Mouse (Mus musculus) CH12.LX (cell line): ENCODE results near the gene Trex1. TPM values are rescaled to one million over a fixed set of nuclear protein-coding genes. Genes with fewer than 3 reads are reported as not detected.
A peak's percentile ranks its signal among the peaks of the same experiment; 100 is the strongest.

Source experiments
- DNase-seq: peaks from one replicate; pipeline ENCODE4 v3.0.0-alpha.2; 2013; ENCODE audit errors: extremely low read depth
- H3K27ac ChIP-seq: 2 replicates; pipeline ENCODE4 v1.5.1; 2012; ENCODE audit warnings: low read depth, mild to moderate bottlenecking, control low read depth, moderate library complexity; ENCODE audit not compliant: insufficient read depth
- H3K27me3 ChIP-seq: replicated peaks from 2 replicates; pipeline ENCODE3; 2012; ENCODE audit warnings: inconsistent platforms
- H3K36me3 ChIP-seq, 2 experiments: replicated peaks in 1 of 2; 2 replicates each; pipeline versions ENCODE3 to v1.6.1; 2012; ENCODE audit warnings: inconsistent platforms in 1 of 2, low read length in 1 of 2, mild to moderate bottlenecking in 1 of 2, mixed read lengths in 1 of 2, moderate library complexity in 1 of 2; ENCODE audit not compliant: control insufficient read depth in 1 of 2, insufficient read depth in 1 of 2
- H3K4me1 ChIP-seq, 2 experiments: 2 replicates each; pipeline ENCODE4 v1.6.1; 2012; ENCODE audit warnings: inconsistent platforms in 1 of 2, moderate library complexity in 1 of 2; ENCODE audit not compliant: insufficient read depth in 2 of 2, control insufficient read depth in 1 of 2
- H3K4me2 ChIP-seq: 2 replicates; pipeline ENCODE4 v1.6.1; 2012; ENCODE audit warnings: low read depth, mild to moderate bottlenecking, control low read depth; ENCODE audit not compliant: poor library complexity, insufficient read depth, severe bottlenecking
- H3K4me3 ChIP-seq, 3 experiments: fragments of 150-350 bp in 1 of 3; sonication (generic) in 1 of 3; replicated peaks in 1 of 3; 2 replicates each; pipeline versions ENCODE3 to v1.5.1; 2011 to 2012; ENCODE audit warnings: low read depth in 2 of 3, low read length in 2 of 3, mild to moderate bottlenecking in 2 of 3, moderate library complexity in 2 of 3, control low read depth in 1 of 3, improper control_type of control experiment in 1 of 3, inconsistent platforms in 1 of 3, mixed read lengths in 1 of 3; ENCODE audit not compliant: poor library complexity in 1 of 3
- H3K79me2 ChIP-seq: replicated peaks from 2 replicates; pipeline ENCODE4 v1.6.1; 2012; ENCODE audit warnings: mild to moderate bottlenecking, moderate library complexity; ENCODE audit not compliant: control insufficient read depth, poor library complexity, insufficient read depth, severe bottlenecking; ENCODE audit errors: extremely low read depth
- H3K9ac ChIP-seq: 2 replicates; pipeline ENCODE4 v1.6.1; 2012; ENCODE audit warnings: low read depth, mild to moderate bottlenecking, control low read depth, moderate library complexity; ENCODE audit not compliant: insufficient read depth
- H3K9me3 ChIP-seq: replicated peaks from 2 replicates; pipeline ENCODE3; 2012; ENCODE audit warnings: low read length, inconsistent platforms, mixed read lengths
- BHLHE40 ChIP-seq: IDR thresholded peaks from 2 replicates; pipeline ENCODE4 v1.6.1; 2011; ENCODE audit warnings: mild to moderate bottlenecking, low read depth, low read length, improper control_type of control experiment
- CHD1 ChIP-seq: IDR thresholded peaks from 2 replicates; pipeline ENCODE4 v1.6.1; 2012; ENCODE audit warnings: low read depth, low read length, improper control_type of control experiment, inconsistent platforms
- CHD2 ChIP-seq: IDR thresholded peaks from 2 replicates; pipeline ENCODE4 v1.6.1; 2011; ENCODE audit warnings: low read length, improper control_type of control experiment
- CTCF ChIP-seq, 2 experiments: IDR thresholded peaks in 1 of 2; conservative IDR thresholded peaks in 1 of 2; 2 replicates each; pipeline ENCODE4 v1.5.1; 2011 to 2012; ENCODE audit warnings: low read depth in 2 of 2, low read length in 2 of 2, improper control_type of control experiment in 1 of 2, inconsistent platforms in 1 of 2, mild to moderate bottlenecking in 1 of 2, moderate library complexity in 1 of 2
- E2F4 ChIP-seq: IDR thresholded peaks from 2 replicates; pipeline ENCODE4 v1.6.1; 2011; ENCODE audit warnings: low read depth, low read length, improper control_type of control experiment; ENCODE audit not compliant: insufficient replicate concordance
- ELF1 ChIP-seq: IDR thresholded peaks from 2 replicates; pipeline ENCODE4 v1.6.1; 2014; ENCODE audit warnings: low read depth, mild to moderate bottlenecking, inconsistent platforms, low read length, improper control_type of control experiment
- EP300 ChIP-seq: IDR thresholded peaks from 2 replicates; pipeline ENCODE4 v1.6.1; 2011; ENCODE audit warnings: low read length, improper control_type of control experiment
- ETS1 ChIP-seq: conservative IDR thresholded peaks from 2 replicates; pipeline ENCODE4 v1.6.1; 2012; ENCODE audit warnings: low read depth, mild to moderate bottlenecking, inconsistent platforms, low read length, improper control_type of control experiment, moderate library complexity
- GABPA ChIP-seq: IDR thresholded peaks from 2 replicates; pipeline ENCODE4 v1.6.1; 2012; ENCODE audit warnings: low read depth, low read length, improper control_type of control experiment, inconsistent platforms; ENCODE audit not compliant: insufficient replicate concordance
- HCFC1 ChIP-seq: IDR thresholded peaks from 2 replicates; pipeline ENCODE4 v1.6.1; 2012; ENCODE audit warnings: low read depth, mild to moderate bottlenecking, inconsistent platforms, low read length, improper control_type of control experiment
- IRF4 ChIP-seq: IDR thresholded peaks from 2 replicates; pipeline ENCODE4 v1.6.1; 2014; ENCODE audit warnings: low read depth, mild to moderate bottlenecking, inconsistent platforms, low read length, improper control_type of control experiment
- JUN ChIP-seq: IDR thresholded peaks from 2 replicates; pipeline ENCODE4 v1.6.1; 2011; ENCODE audit warnings: low read depth, mild to moderate bottlenecking, low read length, improper control_type of control experiment, moderate library complexity; ENCODE audit not compliant: insufficient read depth
- JUND ChIP-seq: conservative IDR thresholded peaks from 2 replicates; pipeline ENCODE4 v1.6.1; 2011; ENCODE audit warnings: low read depth, low read length, improper control_type of control experiment
- KAT2A ChIP-seq: IDR thresholded peaks from 2 replicates; pipeline ENCODE4 v1.6.1; 2012; ENCODE audit warnings: low read length, improper control_type of control experiment, inconsistent platforms; ENCODE audit not compliant: insufficient replicate concordance
- MAFK ChIP-seq: IDR thresholded peaks from 2 replicates; pipeline ENCODE4 v1.6.1; 2011; ENCODE audit warnings: low read length, improper control_type of control experiment; ENCODE audit not compliant: insufficient replicate concordance
- MAX ChIP-seq: IDR thresholded peaks from 2 replicates; pipeline ENCODE4 v1.6.1; 2011; ENCODE audit warnings: low read length, improper control_type of control experiment
- MAZ ChIP-seq: IDR thresholded peaks from 2 replicates; pipeline ENCODE4 v1.6.1; 2012; ENCODE audit warnings: low read depth, mild to moderate bottlenecking, inconsistent platforms, low read length, improper control_type of control experiment, moderate library complexity
- MEF2A ChIP-seq: IDR thresholded peaks from 2 replicates; pipeline ENCODE4 v1.6.1; 2014; ENCODE audit warnings: low read depth, mild to moderate bottlenecking, inconsistent platforms, low read length, improper control_type of control experiment, borderline replicate concordance
- MXI1 ChIP-seq: IDR thresholded peaks from 2 replicates; pipeline ENCODE4 v1.6.1; 2011; ENCODE audit warnings: mild to moderate bottlenecking, low read depth, low read length, improper control_type of control experiment
- MYC ChIP-seq: IDR thresholded peaks from 2 replicates; pipeline ENCODE4 v1.6.1; 2011; ENCODE audit warnings: low read depth, mild to moderate bottlenecking, improper control_type of control experiment, low read length
- NELFE ChIP-seq: IDR thresholded peaks from 2 replicates; pipeline ENCODE4 v1.6.1; 2011; ENCODE audit warnings: low read depth, low read length, improper control_type of control experiment
- NRF1 ChIP-seq: IDR thresholded peaks from 2 replicates; pipeline ENCODE4 v1.6.1; 2014; ENCODE audit warnings: low read depth, mild to moderate bottlenecking, inconsistent platforms, low read length, improper control_type of control experiment, moderate library complexity
- PAX5 ChIP-seq: IDR thresholded peaks from 2 replicates; pipeline ENCODE4 v1.6.1; 2012; ENCODE audit warnings: low read length, inconsistent platforms, mixed read lengths
- POLR2A ChIP-seq: IDR thresholded peaks from 2 replicates; pipeline ENCODE4 v1.6.1; 2011; ENCODE audit warnings: low read depth, mild to moderate bottlenecking, improper control_type of control experiment, low read length
- POLR2AphosphoS2 ChIP-seq: IDR thresholded peaks from 2 replicates; pipeline ENCODE4 v1.6.1; 2011; ENCODE audit warnings: low read depth, low read length, improper control_type of control experiment
- RAD21 ChIP-seq: IDR thresholded peaks from 2 replicates; pipeline ENCODE4 v1.6.1; 2011; ENCODE audit warnings: low read depth, mild to moderate bottlenecking, low read length, improper control_type of control experiment, moderate library complexity
- RCOR1 ChIP-seq: conservative IDR thresholded peaks from 2 replicates; pipeline ENCODE4 v1.6.1; 2012; ENCODE audit warnings: low read depth, mild to moderate bottlenecking, inconsistent platforms, low read length, improper control_type of control experiment
- SIN3A ChIP-seq: IDR thresholded peaks from 2 replicates; pipeline ENCODE4 v1.6.1; 2012; ENCODE audit warnings: low read length, improper control_type of control experiment, inconsistent platforms
- SMC3 ChIP-seq: IDR thresholded peaks from 2 replicates; pipeline ENCODE4 v1.6.1; 2011; ENCODE audit warnings: low read depth, low read length, improper control_type of control experiment
- TBP ChIP-seq: conservative IDR thresholded peaks from 2 replicates; pipeline ENCODE4 v1.6.1; 2011; ENCODE audit warnings: low read depth, low read length, improper control_type of control experiment
- TCF12 ChIP-seq: IDR thresholded peaks from 2 replicates; pipeline ENCODE4 v1.6.1; 2014; ENCODE audit warnings: low read depth, mild to moderate bottlenecking, inconsistent platforms, low read length, improper control_type of control experiment
- UBTF ChIP-seq: IDR thresholded peaks from 2 replicates; pipeline ENCODE4 v1.6.1; 2012; ENCODE audit warnings: low read depth, mild to moderate bottlenecking, inconsistent platforms, low read length, improper control_type of control experiment, moderate library complexity
- USF1 ChIP-seq: IDR thresholded peaks from 2 replicates; pipeline ENCODE4 v1.6.1; 2014; ENCODE audit warnings: low read depth, mild to moderate bottlenecking, inconsistent platforms, low read length, improper control_type of control experiment
- USF2 ChIP-seq: conservative IDR thresholded peaks from 2 replicates; pipeline ENCODE4 v1.6.1; 2011; ENCODE audit warnings: low read depth, low read length, improper control_type of control experiment
- ZC3H11A ChIP-seq: IDR thresholded peaks from 2 replicates; pipeline ENCODE4 v1.6.1; 2012; ENCODE audit warnings: low read depth, mild to moderate bottlenecking, inconsistent platforms, low read length, improper control_type of control experiment
- ZKSCAN1 ChIP-seq: IDR thresholded peaks from 2 replicates; pipeline ENCODE4 v1.6.1; 2012; ENCODE audit warnings: low read depth, inconsistent platforms, low read length, improper control_type of control experiment, borderline replicate concordance
- ZMIZ1 ChIP-seq: IDR thresholded peaks from 2 replicates; pipeline ENCODE4 v1.6.1; 2012; ENCODE audit warnings: low read depth, mild to moderate bottlenecking, inconsistent platforms, low read length, improper control_type of control experiment
- ZNF384 ChIP-seq: IDR thresholded peaks from 2 replicates; pipeline ENCODE4 v1.6.1; 2012; ENCODE audit warnings: low read depth, low read length, improper control_type of control experiment, inconsistent platforms
- dilution Hi-C: fragments of 300-500 bp; cut with MboI; formaldehyde crosslinking; loops from 2 replicates; pipeline ENCODE4 v1.14.3; 2020; ENCODE audit warnings: low sequenced_read_pairs; ENCODE audit not compliant: extremely low pct_unique_long_range_greater_than_20kb, extremely low pct_ligation_motif_present
- in situ Hi-C: fragments of 300-500 bp; cut with MboI; formaldehyde crosslinking; loops from 3 replicates; pipeline ENCODE4 v1.14.3; 2019; ENCODE audit warnings: low sequenced_read_pairs, low pct_ligation_motif_present, low pct_unique_long_range_greater_than_20kb, mixed read lengths
- polyA plus RNA-seq: library from polyadenylated mRNA; unstranded; fragments of >175 nt; gene quantifications from 2 replicates; pipeline ENCODE4 v1.2.1, GENCODE M21; 2012; ENCODE audit warnings: low read depth; ENCODE audit not compliant: insufficient read length
- total RNA-seq, 2 experiments: library from RNA; depleted of rRNA; stranded (reverse); fragments of 300-350 nt in 1 of 2; fragments of >200 nt in 1 of 2; gene quantifications; 2 replicates each; pipeline ENCODE4 v1.2.3; 2012 to 2014

Trex1 gene
- total and polyA plus RNA-seq, 3 experiments: 20.8 to 22.9 (median 21.1) TPM

DNA sequence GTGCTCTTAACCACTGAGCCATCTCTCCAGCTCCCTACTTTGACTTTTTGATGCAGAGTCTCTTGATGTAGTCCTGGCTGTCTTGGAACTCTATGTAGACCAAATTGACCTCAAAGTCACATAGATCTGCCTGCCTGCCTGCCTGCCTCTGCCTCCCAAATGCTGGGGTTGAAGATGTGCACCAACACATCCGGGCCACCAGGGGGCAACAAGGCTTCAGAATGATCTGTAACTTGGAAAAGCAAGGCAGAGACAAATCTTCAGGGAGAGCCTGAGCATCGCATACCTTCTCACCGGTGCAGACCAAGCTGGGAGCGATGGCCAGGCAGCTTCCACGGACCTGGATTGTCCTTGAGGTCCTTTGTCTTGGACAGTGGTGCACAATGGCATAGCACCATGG is 13.2 kb downstream of the Trex1 start:
- H3K36me3 ChIP-seq: peaks cover 0 to 19% of the 10 kb centered on the region in 2 experiments
- no peak for TF ChIP-seq JUND
- TF ChIP-seq RAD21: peak; percentile 76
- TF ChIP-seq KAT2A: no peak
- TF ChIP-seq SMC3: peak; percentile 85
- TF ChIP-seq EP300: no peak
- TF ChIP-seq MAZ: no peak
- TF ChIP-seq USF1: no peak
- no peak for TF ChIP-seq MYC
- no peak for TF ChIP-seq CHD1
- TF ChIP-seq GABPA: no peak
- TF ChIP-seq ETS1: no peak
- TF ChIP-seq UBTF: no peak
- TF ChIP-seq ZC3H11A: peak; percentile 28
- TF ChIP-seq CTCF (conservative IDR thresholded peaks at IDR 0.05 in 1 of 2, IDR thresholded peaks at IDR 0.05 in 1 of 2; ENCODE audit: low read depth in 2 of 2, low read length in 2 of 2): peak; percentile 42 to 84
- TF ChIP-seq ZMIZ1: no peak
- no peak for TF ChIP-seq MAFK
- no peak for TF ChIP-seq POLR2A
- peak; percentile 10; the same call in 1 of the 2 replicates for TF ChIP-seq NRF1
- no peak for TF ChIP-seq E2F4
- TF ChIP-seq MEF2A: no peak
- no peak for TF ChIP-seq MXI1
- no peak for TF ChIP-seq TCF12
- TF ChIP-seq CHD2: no peak
- TF ChIP-seq HCFC1: no peak
- TF ChIP-seq MAX: no peak; the same call in 1 of the 2 replicates
- TF ChIP-seq RCOR1: no peak
- TF ChIP-seq POLR2AphosphoS2: no peak
- TF ChIP-seq PAX5: no peak
- 0 out of 2 replicates have a peak, but pooled peaks have one; percentile 28 for TF ChIP-seq SIN3A
- TF ChIP-seq TBP: no peak
- no peak for TF ChIP-seq ELF1
- no peak for TF ChIP-seq BHLHE40
- no peak for TF ChIP-seq USF2
- TF ChIP-seq ZKSCAN1: no peak
- TF ChIP-seq JUN: no peak
- TF ChIP-seq NELFE: no peak
- TF ChIP-seq IRF4: 0 out of 2 replicates have a peak, but pooled peaks have one; percentile 12
- TF ChIP-seq ZNF384: no peak
- peaks cover 11 to 17% of the 10 kb centered on the region in 2 experiments for H3K4me1 ChIP-seq
- peak; percentile 76 for DNase-seq
- in situ Hi-C loops: loop anchor here (5.0 kb wide), 1 partner anchor 39 kb away; no protein-coding TSS in a partner anchor
- dilution Hi-C loops: no loop called here
- H3K79me2 ChIP-seq: peaks cover 23% of the 10 kb centered on the region
- H3K27me3 ChIP-seq: no peaks in the 10 kb centered on the region
- H3K9ac ChIP-seq: no peak overlapping the region
- no peak overlapping the region; the same call in 1 of the 2 replicates for H3K27ac ChIP-seq
- H3K4me3 ChIP-seq: no peak overlapping the region
- H3K9me3 ChIP-seq: no peaks in the 10 kb centered on the region
- H3K4me2 ChIP-seq: peak overlapping the region; percentile 44; the same call in 1 of the 2 replicates
